Mouse (Mus musculus) liver, adult 2 months (tissue): ENCODE data around the gene Hmgcll1. TPM values are rescaled to one million over a fixed set of nuclear protein-coding genes. Genes with fewer than 3 reads are reported as not detected.
A peak's percentile ranks its signal among the peaks of the same experiment; 100 is the strongest.
"Not testable (repeated sequence)": the region's sequence is repeated elsewhere in the genome, so short reads cannot be mapped to it uniquely, and the experiment has no call there.

Experiments
- DNase-seq: peaks from one replicate; pipeline ENCODE4 v3.0.0-alpha.2; 2011; ENCODE audit warnings: low read depth, low spot score; ENCODE audit errors: extremely low read depth
- H3K27ac ChIP-seq: fragments of 200-500 bp; replicated peaks from 2 replicates; pipeline ENCODE4 v1.5.1; 2012; ENCODE audit warnings: low read depth, mild to moderate bottlenecking, control low read depth, inconsistent platforms, low read length; ENCODE audit not compliant: insufficient read depth
- H3K27me3 ChIP-seq: fragments of 200-500 bp; 2 replicates; pipeline ENCODE4 v1.6.1; 2012; ENCODE audit warnings: mild to moderate bottlenecking, moderate library complexity, low read length, inconsistent platforms; ENCODE audit not compliant: control insufficient read depth, insufficient read depth
- H3K36me3 ChIP-seq: fragments of 200-500 bp; 2 replicates; pipeline ENCODE4 v1.6.1; 2012; ENCODE audit warnings: low read length, inconsistent platforms; ENCODE audit not compliant: control insufficient read depth, insufficient read depth
- H3K4me1 ChIP-seq: fragments of 200-500 bp; 2 replicates; pipeline ENCODE4 v1.6.1; 2011; ENCODE audit warnings: low read length; ENCODE audit not compliant: control insufficient read depth, insufficient read depth
- H3K4me3 ChIP-seq: fragments of 200-500 bp; 2 replicates; pipeline ENCODE4 v1.5.1; 2011; ENCODE audit warnings: low read depth, mild to moderate bottlenecking, control low read depth, low read length, moderate library complexity; ENCODE audit not compliant: insufficient read depth
- H3K79me2 ChIP-seq: fragments of 200-500 bp; 2 replicates; pipeline ENCODE4 v1.6.1; 2012; ENCODE audit warnings: inconsistent platforms, mild to moderate bottlenecking, low read length, moderate library complexity; ENCODE audit not compliant: control insufficient read depth, insufficient read depth
- H3K9ac ChIP-seq: fragments of 200-500 bp; 2 replicates; pipeline ENCODE4 v1.6.1; 2012; ENCODE audit warnings: low read depth, mild to moderate bottlenecking, control low read depth, inconsistent platforms, low read length
- CTCF ChIP-seq: fragments of 200-500 bp; IDR thresholded peaks from 2 replicates; pipeline ENCODE4 v1.5.1; 2011; ENCODE audit warnings: low read depth, low read length, control low read depth
- POLR2A ChIP-seq: fragments of 200-500 bp; IDR thresholded peaks from 2 replicates; pipeline ENCODE4 v1.6.1; 2011; ENCODE audit warnings: low read length, control low read depth; ENCODE audit not compliant: insufficient read depth; ENCODE audit errors: extremely low read depth
- WGBS: fragments of 180-500 bp; shearing (Covaris S2); methylation state at CpG from one replicate; pipeline ENCODE4 v1.1.7; 2018; 5-methylcytosine and 5-hydroxymethylcytosine counted together
- polyA plus RNA-seq: library from polyadenylated mRNA; depleted of rRNA; stranded (reverse); fragments of >200 nt; gene quantifications from 2 replicates; pipeline ENCODE4 v1.2.3, GENCODE M21; 2012
- total RNA-seq: library from RNA; depleted of rRNA; stranded (reverse); fragments of >200 nt; gene quantifications from 2 replicates; pipeline ENCODE4 v1.2.3, GENCODE M21; 2014

Hmgcll1 gene
- total and polyA plus RNA-seq, 2 experiments, result 0.02 to 0.09 TPM

DNA sequence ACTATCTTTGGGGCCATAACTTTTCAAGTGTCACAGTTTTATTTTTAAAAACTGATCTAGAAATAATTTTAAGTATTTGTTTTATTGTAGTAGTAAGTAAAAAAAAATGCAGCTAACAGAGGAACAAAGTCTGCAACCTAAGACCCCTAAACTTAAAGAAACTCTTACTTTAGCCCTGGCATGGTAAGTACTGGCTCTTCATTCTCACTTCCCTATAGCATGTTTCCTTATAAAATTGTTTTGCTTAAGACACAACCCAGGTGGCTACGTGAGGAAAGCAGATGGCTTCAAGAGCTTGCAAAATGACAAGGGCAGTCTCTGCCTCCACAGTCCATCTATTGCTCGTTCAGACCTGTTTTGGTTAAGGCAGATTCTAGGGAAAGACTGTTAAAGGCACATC is 49.5 kb downstream of the Hmgcll1 start:
- no peak for DNase-seq
- Histone ChIP-seq H3K79me2 (no peaks in the 10 kb centered on the region), H3K4me1 (no peaks in the 10 kb centered on the region), H3K27ac (no peak overlapping the region), H3K27me3 (no peaks in the 10 kb centered on the region), H3K4me3 (no peak overlapping the region), H3K36me3 (no peaks in the 10 kb centered on the region), H3K9ac (no peak overlapping the region)
- no peak for TF ChIP-seq POLR2A
- TF ChIP-seq CTCF, result no peak
- WGBS, result 69% methylated on average over 2 of the region's 2 CpGs

- Histone ChIP-seq H3K9ac (no peak overlapping the region), H3K4me1 (no peaks in the 10 kb centered on the region), H3K79me2 (no peaks in the 10 kb centered on the region), H3K27me3 (no peaks in the 10 kb centered on the region), H3K36me3 (no peaks in the 10 kb centered on the region), H3K4me3 (no peak overlapping the region), H3K27ac (no peak overlapping the region)
- TF ChIP-seq POLR2A, result no peak
- no peak for TF ChIP-seq CTCF
- DNase-seq, result peak; percentile 33
- 55% methylated on average over 2 of the region's 2 CpGs for WGBS
These were observed 76.9 kb downstream of the Hmgcll1 start for GRCm38 (mm10) chr9:76091561-76091960.

DNA sequence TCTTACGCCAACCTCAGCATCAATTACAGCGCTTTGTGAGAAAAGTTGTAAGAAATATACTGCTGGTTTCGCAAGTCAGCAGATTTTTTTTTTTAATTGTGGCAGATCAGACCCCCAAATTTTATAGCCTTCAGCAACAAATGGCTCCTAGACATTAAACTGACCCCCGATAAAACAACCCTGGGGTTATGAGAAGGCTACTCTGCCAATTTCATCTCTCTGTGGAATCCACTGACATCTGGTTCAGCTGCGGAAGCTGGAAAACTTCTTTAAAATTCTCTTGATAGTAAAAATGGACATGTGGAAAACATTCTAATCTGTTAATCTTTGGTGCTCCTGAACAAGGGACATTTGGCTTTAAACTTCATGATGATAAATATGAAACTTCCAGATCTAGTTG is 82.6 kb downstream of the Hmgcll1 start:
- TF ChIP-seq CTCF, result no peak
- no peak for TF ChIP-seq POLR2A
- H3K36me3 ChIP-seq, result no peaks in the 10 kb centered on the region
- WGBS, result 94% methylated on average over 5 of the region's 5 CpGs
- no peak overlapping the region for H3K27ac ChIP-seq
- no peak overlapping the region for H3K9ac ChIP-seq
- no peak for DNase-seq
- H3K27me3 ChIP-seq, result no peaks in the 10 kb centered on the region
- no peaks in the 10 kb centered on the region for H3K4me1 ChIP-seq
- no peak overlapping the region for H3K4me3 ChIP-seq
- H3K79me2 ChIP-seq, result no peaks in the 10 kb centered on the region

DNA sequence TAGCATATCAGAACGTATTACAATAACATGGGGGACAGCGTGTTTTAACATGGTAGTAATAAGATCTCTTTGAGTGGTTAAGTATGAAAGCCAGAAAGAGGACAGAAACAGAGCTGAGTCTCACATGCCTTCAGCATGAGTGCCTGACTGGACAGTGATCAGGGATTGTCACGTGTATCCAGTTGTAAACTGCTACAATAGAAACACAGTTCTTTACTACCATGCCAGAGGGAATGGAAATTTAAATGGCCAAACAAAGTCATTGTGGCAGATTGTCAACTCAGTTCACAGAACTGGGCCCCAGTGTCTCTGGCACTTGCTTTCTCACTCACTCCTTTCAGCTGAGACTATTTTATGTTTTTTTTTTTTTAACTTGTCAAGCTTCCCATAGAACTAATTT is 85.3 kb downstream of the Hmgcll1 start:
- no peak for DNase-seq
- 81% methylated on average over 3 of the region's 3 CpGs for WGBS
- Histone ChIP-seq H3K4me1 (no peaks in the 10 kb centered on the region), H3K36me3 (no peaks in the 10 kb centered on the region), H3K9ac (no peak overlapping the region), H3K27ac (no peak overlapping the region), H3K27me3 (no peaks in the 10 kb centered on the region), H3K79me2 (no peaks in the 10 kb centered on the region), H3K4me3 (no peak overlapping the region)
- no peak for TF ChIP-seq CTCF
- no peak for TF ChIP-seq POLR2A

DNA sequence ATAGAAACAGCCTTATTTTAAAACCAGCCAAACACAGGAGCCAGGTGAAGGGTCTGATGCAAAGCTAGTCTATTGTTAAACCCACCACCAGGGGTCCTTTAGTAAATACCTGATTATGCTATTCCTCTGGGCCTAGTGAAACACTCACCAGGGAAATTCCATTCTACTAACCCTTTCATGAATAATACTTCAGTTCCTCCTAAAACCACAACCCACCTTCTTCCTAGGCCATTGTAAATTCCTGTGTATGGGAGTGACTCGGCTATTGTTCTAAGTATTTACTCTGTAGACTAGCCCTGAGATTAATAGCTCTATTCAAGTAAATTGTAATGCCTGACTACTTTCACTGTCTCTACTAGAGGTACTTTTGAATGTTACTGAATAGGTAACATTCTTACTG is 89.8 kb downstream of the Hmgcll1 start:
- 81% methylated on average over 1 of the region's 1 CpGs for WGBS
- not testable (repeated sequence) for H3K4me1 ChIP-seq, H3K4me3 ChIP-seq, DNase-seq, H3K36me3 ChIP-seq, H3K27me3 ChIP-seq, H3K79me2 ChIP-seq, H3K9ac ChIP-seq, H3K27ac ChIP-seq

DNA sequence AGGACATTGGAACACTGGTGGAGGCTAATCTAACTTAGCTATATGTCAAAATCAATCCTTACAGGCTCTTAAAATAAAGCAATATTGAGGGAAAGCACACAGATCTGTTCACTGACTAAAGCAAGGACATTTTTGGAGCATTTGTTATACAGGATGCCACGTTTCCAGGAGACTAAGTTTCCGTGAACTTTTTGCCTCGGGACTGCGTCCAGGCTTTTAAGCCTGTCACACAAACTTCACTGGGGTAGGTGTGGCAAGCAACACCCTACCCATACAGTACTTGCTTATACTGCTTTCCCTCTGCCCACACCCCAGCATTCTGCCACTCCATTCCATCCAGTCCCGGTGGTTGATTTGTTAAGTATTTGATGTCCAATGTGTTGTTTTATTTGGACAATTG is 90.2 kb downstream of the Hmgcll1 start:
- H3K36me3 ChIP-seq, result no peaks in the 10 kb centered on the region
- no peak overlapping the region for H3K27ac ChIP-seq
- no peak for DNase-seq
- H3K79me2 ChIP-seq, result no peaks in the 10 kb centered on the region
- no peaks in the 10 kb centered on the region for H3K4me1 ChIP-seq
- TF ChIP-seq CTCF, result no peak
- no peak for TF ChIP-seq POLR2A
- no peak overlapping the region for H3K9ac ChIP-seq
- no peaks in the 10 kb centered on the region for H3K27me3 ChIP-seq
- 93% methylated on average over 5 of the region's 5 CpGs for WGBS
- no peak overlapping the region for H3K4me3 ChIP-seq
